Mouse (Mus musculus) monocyte, adult 59 days (primary cell): Measurements from ENCODE around the gene Fam83b. TPM values are rescaled to one million over a fixed set of nuclear protein-coding genes. Genes with fewer than 3 reads are reported as not detected.

Experiments used
- total RNA-seq, 2 experiments: library from RNA; stranded (reverse); gene quantifications; one replicate each; pipeline ENCODE4 v1.2.4; 2023

The Fam83b gene
- not detected for total RNA-seq

DNA sequence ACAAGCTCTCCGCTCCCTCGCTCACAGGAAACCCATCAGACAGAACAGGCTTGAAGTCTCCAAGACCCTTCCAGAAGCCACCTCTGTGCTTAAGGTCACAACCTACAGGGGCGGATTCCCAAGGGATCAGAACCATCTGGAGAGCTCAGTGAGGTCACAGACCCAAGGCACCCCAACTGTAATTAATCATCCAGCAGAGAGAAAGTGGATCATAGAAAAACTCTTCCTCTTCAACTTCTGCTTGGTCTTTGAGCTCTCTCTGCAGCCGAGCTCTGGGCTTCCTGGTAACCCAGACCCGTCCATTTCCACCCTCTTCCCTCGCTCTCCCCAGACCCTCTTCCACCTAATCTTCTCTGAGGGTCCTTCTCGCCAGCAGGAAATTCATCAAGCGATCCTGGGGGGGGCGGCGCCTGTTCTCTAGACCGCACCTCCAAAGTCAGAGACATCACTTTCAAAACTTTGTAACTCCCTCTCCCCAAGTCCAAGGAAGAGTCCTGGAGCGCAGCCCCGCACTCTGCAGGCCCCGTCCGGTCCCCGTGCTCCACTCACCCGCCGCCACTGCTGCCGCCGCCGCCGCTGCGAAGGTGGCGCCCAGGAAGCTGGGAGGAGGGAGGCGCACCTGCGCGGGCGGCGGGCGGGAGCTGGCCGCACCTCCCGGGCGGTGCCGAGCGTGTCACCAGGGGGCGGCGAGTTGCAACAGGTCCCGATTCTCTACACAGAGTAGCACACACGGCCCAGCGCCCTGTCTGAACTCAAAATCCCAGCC lies at the start of gene Fam83b:
Gene Fam83b, minus strand, starts transcription at position 602 of the 766 bp plus-strand sequence.

Other genes starting within 250 kb of the Fam83b start
- not detected for gene Hcrtr2, start 243.3 kb downstream of the Fam83b start, total RNA-seq